Mouse (Mus musculus) retina, postnatal 1 day (tissue): Measurements from ENCODE around the gene Ppp1r13b.

Experiments
- DNase-seq: peaks from one replicate; pipeline ENCODE4 v3.0.0-alpha.2; 2012

Gene Ppp1r13b

GRCm38 (mm10) chr12:111878213-111878612 lies 29.7 kb downstream of the Ppp1r13b start:
- DNase-seq: peak; percentile 87

- no peak for DNase-seq
Observed at GRCm38 (mm10) chr12:111875499-111875898, 32.4 kb downstream of the Ppp1r13b start.

GRCm38 (mm10) chr12:111874601-111875140 lies 33.2 kb downstream of the Ppp1r13b start:
- no peak for DNase-seq

GRCm38 (mm10) chr12:111872079-111872478 lies 35.8 kb downstream of the Ppp1r13b start:
- DNase-seq: no peak

GRCm38 (mm10) chr12:111870811-111871210 lies 37.1 kb downstream of the Ppp1r13b start:
- DNase-seq: no peak

- DNase-seq: no peak
Observed at GRCm38 (mm10) chr12:111869806-111870205, 38.1 kb downstream of the Ppp1r13b start.

- no peak for DNase-seq
Observed at GRCm38 (mm10) chr12:111864206-111864824, 43.6 kb downstream of the Ppp1r13b start.

- no peak for DNase-seq
Observed at GRCm38 (mm10) chr12:111855448-111855847, 52.5 kb downstream of the Ppp1r13b start.

GRCm38 (mm10) chr12:111853546-111853945 lies 54.4 kb downstream of the Ppp1r13b start:
- no peak for DNase-seq

- no peak for DNase-seq
Observed at GRCm38 (mm10) chr12:111853011-111853436, 54.9 kb downstream of the Ppp1r13b start.

GRCm38 (mm10) chr12:111851745-111852144 lies 56.2 kb downstream of the Ppp1r13b start:
- peak; percentile 22 for DNase-seq

- peak; percentile 26 for DNase-seq
Observed at GRCm38 (mm10) chr12:111851235-111851634, 56.7 kb downstream of the Ppp1r13b start.

- peak; percentile 7 for DNase-seq
Observed at GRCm38 (mm10) chr12:111848300-111848798, 59.6 kb downstream of the Ppp1r13b start.

- no peak for DNase-seq
Observed at GRCm38 (mm10) chr12:111846815-111847214, 61.1 kb downstream of the Ppp1r13b start.

- no peak for DNase-seq
Observed at GRCm38 (mm10) chr12:111845953-111846352, 62.0 kb downstream of the Ppp1r13b start.

GRCm38 (mm10) chr12:111843470-111843869 lies 64.4 kb downstream of the Ppp1r13b start:
- no peak for DNase-seq

GRCm38 (mm10) chr12:111842565-111843433 lies 65.1 kb downstream of the Ppp1r13b start:
- DNase-seq: no peak

GRCm38 (mm10) chr12:111833457-111833856 lies 74.5 kb downstream of the Ppp1r13b start:
- no peak for DNase-seq

GRCm38 (mm10) chr12:111832643-111833042 lies 75.3 kb downstream of the Ppp1r13b start:
- no peak for DNase-seq

- no peak for DNase-seq
Observed at GRCm38 (mm10) chr12:111830375-111830774, 77.5 kb downstream of the Ppp1r13b start.

GRCm38 (mm10) chr12:111829954-111830353 lies 78.0 kb downstream of the Ppp1r13b start:
- no peak for DNase-seq

GRCm38 (mm10) chr12:111829447-111829846 lies 78.5 kb downstream of the Ppp1r13b start:
- DNase-seq: no peak

GRCm38 (mm10) chr12:111827556-111827955 lies 80.4 kb downstream of the Ppp1r13b start:
- no peak for DNase-seq

GRCm38 (mm10) chr12:111821931-111822330 lies 86.0 kb downstream of the Ppp1r13b start:
- DNase-seq: no peak
